Mouse (Mus musculus) heart, embryonic 10.5 days (tissue): ENCODE data around the gene Krt9. TPM values are rescaled to one million over a fixed set of nuclear protein-coding genes. Genes with fewer than 3 reads are reported as not detected.

Source experiments
- DNase-seq: peaks from one replicate; pipeline ENCODE4 v3.0.0-alpha.2; 2017; ENCODE audit warnings: low spot score
- H3K27ac ChIP-seq: fragments of 300-500 bp; sonication (generic); 2 replicates; pipeline ENCODE4 v1.5.1; 2016; ENCODE audit warnings: mild to moderate bottlenecking
- H3K27me3 ChIP-seq: fragments of 300-500 bp; sonication (generic); 2 replicates; pipeline ENCODE4 v1.6.1; 2016; ENCODE audit warnings: mild to moderate bottlenecking; ENCODE audit not compliant: poor library complexity, insufficient read depth, severe bottlenecking
- H3K36me3 ChIP-seq: fragments of 300-500 bp; sonication (generic); 2 replicates; pipeline ENCODE4 v1.6.1; 2016; ENCODE audit warnings: mild to moderate bottlenecking, moderate library complexity
- H3K4me1 ChIP-seq: fragments of 300-500 bp; sonication (generic); 2 replicates; pipeline ENCODE4 v1.6.1; 2016; ENCODE audit warnings: mild to moderate bottlenecking
- H3K4me3 ChIP-seq: fragments of 300-500 bp; sonication (generic); 2 replicates; pipeline ENCODE4 v1.5.1; 2016; ENCODE audit warnings: mild to moderate bottlenecking, moderate library complexity
- H3K9me3 ChIP-seq: fragments of 300-500 bp; sonication (generic); 2 replicates; pipeline ENCODE4 v1.6.1; 2016; ENCODE audit warnings: mild to moderate bottlenecking, moderate library complexity
- WGBS: fragments of 180-500 bp; shearing (Covaris S2); methylation state at CpG from one replicate; pipeline ENCODE4 v1.1.7; 2016; 5-methylcytosine and 5-hydroxymethylcytosine counted together
- polyA plus RNA-seq: library from polyadenylated mRNA; unstranded; fragments of >200 nt; fragmentation: Nextera tagmentation; extraction: Ambion mirVana; gene quantifications from 2 replicates; pipeline ENCODE4 v1.2.1, GENCODE M21; 2016

Krt9 gene
- polyA plus RNA-seq, 1 experiment from 2014 or later = not detected

DNA sequence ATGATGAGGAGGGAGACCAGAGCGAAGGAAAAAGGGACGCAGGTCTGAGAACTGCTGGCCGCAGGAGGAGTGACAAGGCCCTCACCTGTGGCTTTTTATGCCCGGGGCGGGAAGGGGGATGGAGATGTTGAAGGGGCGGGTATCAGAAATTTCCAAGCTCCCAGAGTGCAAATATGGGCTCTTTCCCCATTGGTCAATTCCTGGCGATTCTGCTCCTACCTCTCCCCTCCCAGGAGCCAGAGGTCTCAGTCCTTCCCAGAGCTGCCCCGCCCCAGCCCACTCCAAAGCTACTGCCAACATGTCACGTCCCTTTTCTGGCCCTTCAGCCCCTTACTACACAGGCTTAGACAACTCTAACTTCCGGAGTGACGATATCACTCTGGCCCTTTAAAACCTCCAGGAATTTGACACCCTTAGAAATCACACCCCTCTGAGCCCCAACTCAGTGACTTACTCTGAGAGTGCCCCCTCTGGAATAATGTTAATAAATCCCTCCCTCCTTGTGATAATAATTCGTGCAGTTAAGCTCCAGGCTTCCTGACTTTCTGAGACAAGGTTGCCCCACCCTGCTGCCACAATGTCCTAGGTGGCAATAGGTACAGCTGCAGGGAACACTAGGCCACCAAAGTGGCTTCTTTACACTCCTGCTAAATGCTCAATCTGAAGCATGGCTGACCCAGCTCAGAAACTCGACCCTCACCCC lies 47.0 kb downstream of the Krt9 start:
- Histone ChIP-seq H3K9me3 (no peaks in the 10 kb centered on the region), H3K27me3 (peaks cover 29% of the 10 kb centered on the region), H3K4me3 (peak overlapping the region; percentile 66), H3K27ac (peak overlapping the region; percentile 79), H3K4me1 (peaks cover 46% of the 10 kb centered on the region), H3K36me3 (peaks cover 13% of the 10 kb centered on the region)
- DNase-seq = no peak
- 3% methylated on average over 13 of the region's 13 CpGs for WGBS

DNA sequence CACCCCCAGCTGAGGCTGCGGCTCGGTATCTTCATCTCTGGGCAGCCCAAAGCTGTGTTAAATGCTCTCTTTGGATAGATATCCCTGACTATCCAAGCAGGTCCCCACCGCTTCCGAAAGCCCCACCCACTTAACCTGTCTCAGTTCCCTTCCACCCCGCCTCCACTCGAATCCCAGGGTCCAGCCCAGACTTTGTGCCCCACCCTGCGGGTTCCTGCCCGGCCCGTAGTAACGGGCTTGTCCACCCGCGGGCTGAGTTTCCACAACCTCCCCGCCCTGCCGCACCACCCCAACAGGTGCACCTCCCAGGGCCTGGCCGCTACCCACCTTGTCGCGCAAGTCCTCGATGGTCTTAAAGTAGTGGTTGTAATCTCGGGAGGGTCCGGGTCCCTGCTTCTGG lies 47.9 kb downstream of the Krt9 start:
- DNase-seq = no peak
- Histone ChIP-seq H3K27me3 (peaks cover 29% of the 10 kb centered on the region), H3K9me3 (no peaks in the 10 kb centered on the region), H3K4me3 (peak overlapping the region; percentile 66), H3K36me3 (peaks cover 15% of the 10 kb centered on the region), H3K4me1 (peaks cover 46% of the 10 kb centered on the region), H3K27ac (peak overlapping the region; percentile 79)
- WGBS = 1% methylated on average over 20 of the region's 20 CpGs

DNA sequence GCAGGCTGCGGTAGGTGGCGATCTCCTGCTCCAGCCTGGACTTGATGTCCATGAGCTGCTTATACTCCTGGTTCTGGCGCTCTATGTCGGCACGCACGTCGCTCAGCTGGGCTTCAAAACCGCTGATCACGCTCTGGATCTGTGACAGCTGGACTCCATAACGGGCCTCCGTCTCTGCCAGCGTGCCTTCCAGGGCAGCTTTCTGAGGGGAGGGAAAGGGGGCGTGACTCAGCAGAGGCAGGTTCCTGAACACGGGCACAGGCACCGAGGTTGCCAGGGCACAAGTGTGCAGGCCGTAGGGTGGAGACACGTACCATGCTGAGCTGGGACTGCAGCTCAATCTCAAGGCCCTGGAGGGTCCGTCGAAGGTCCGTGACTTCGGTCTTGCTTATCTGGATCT lies 52.1 kb downstream of the Krt9 start:
- 86% methylated on average over 21 of the region's 21 CpGs for WGBS

DNA sequence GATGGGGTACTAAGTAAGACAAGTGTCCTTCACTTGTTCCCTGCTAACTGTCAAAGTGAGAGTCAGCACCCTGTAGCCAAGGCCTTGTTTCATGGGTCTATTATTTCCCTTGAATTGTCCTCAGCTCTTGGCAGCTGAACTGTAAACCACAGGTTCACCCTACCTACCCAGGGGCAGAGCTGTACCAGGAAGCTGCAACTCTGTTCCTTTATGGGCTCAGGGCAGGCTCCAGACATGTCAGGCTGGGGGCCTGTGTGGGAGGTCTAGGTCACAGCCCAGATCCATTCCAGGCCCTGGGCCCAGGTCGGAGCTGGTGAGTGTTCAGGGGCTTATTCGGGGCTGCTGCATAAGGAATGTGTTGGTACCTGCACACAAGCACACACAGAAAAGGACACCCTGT lies 53.7 kb downstream of the Krt9 start:
- DNase-seq = no peak
- peak overlapping the region; percentile 2; the same call in 1 of the 2 replicates for H3K27ac ChIP-seq
- 49% methylated on average over 2 of the region's 2 CpGs for WGBS

More for the DNA sequence above, 52.1 kb downstream of the Krt9 start:
- Histone ChIP-seq H3K4me3 (no peak overlapping the region), H3K9me3 (no peaks in the 10 kb centered on the region), H3K27ac (no peak overlapping the region), H3K4me1 (peaks cover 45% of the 10 kb centered on the region), H3K27me3 (peaks cover 33% of the 10 kb centered on the region), H3K36me3 (peaks cover 15% of the 10 kb centered on the region)
- DNase-seq = no peak

DNA sequence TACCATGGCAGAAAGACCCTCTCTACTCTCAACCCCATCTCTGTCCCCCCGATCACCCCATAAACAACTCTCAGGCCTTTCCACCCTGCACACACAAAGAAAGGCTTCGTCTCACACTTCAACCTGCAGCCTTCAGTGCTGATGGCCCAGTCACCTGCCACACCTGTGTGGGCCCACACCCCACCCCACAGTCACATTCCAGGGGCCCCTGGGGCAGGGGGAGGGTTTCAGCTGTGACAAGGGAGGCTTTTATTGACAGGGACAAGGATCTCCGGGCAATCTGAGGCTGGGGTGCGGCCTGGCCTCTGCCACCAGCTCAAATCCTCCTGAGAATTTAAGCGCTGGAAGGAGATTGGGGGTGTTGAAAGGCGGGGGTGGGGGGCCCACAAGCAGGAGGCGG lies 54.2 kb downstream of the Krt9 start:
- peaks cover 27% of the 10 kb centered on the region; the same call in 1 of the 2 replicates for H3K27me3 ChIP-seq
- no peak overlapping the region for H3K27ac ChIP-seq
- H3K36me3 ChIP-seq = peaks cover 15% of the 10 kb centered on the region
- WGBS = 52% methylated on average over 7 of the region's 7 CpGs
- no peak overlapping the region for H3K4me3 ChIP-seq
- no peaks in the 10 kb centered on the region for H3K9me3 ChIP-seq
- H3K4me1 ChIP-seq = peaks cover 31% of the 10 kb centered on the region
- DNase-seq = no peak

More for the DNA sequence above, 53.7 kb downstream of the Krt9 start:
- no peak overlapping the region for H3K4me3 ChIP-seq
- H3K4me1 ChIP-seq = peaks cover 31% of the 10 kb centered on the region
- peaks cover 28% of the 10 kb centered on the region; the same call in 1 of the 2 replicates for H3K27me3 ChIP-seq
- peaks cover 15% of the 10 kb centered on the region for H3K36me3 ChIP-seq
- no peaks in the 10 kb centered on the region for H3K9me3 ChIP-seq

DNA sequence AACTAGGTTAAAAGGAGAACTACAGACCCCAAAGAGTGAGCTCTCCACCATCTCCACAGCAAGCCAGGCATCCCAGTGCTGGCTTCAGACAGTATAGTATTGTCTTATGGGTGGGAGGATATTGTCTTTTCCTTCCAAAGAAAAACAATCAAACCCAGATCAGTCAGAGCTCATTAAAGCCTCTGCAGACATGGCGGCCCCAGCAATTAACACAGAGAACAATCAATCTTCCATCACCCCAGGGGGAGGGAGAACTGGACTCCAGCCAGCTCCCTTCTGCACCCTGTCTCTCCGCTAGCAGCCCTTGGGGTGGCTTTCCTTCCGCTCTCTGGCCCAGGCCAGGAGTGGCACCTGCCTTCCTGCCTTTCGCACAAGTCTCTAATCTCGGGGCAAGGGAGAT lies 55.4 kb downstream of the Krt9 start:
- Histone ChIP-seq H3K9me3 (no peaks in the 10 kb centered on the region), H3K4me1 (peaks cover 31% of the 10 kb centered on the region), H3K27ac (no peak overlapping the region), H3K36me3 (peaks cover 15% of the 10 kb centered on the region), H3K27me3 (peaks cover 37% of the 10 kb centered on the region; the same call in 1 of the 2 replicates), H3K4me3 (no peak overlapping the region)
- no peak for DNase-seq
- 56% methylated on average over 5 of the region's 5 CpGs for WGBS

Other genes starting within 250 kb of the Krt9 start
- gene Krtap9-5, start 244.8 kb downstream of the Krt9 start, polyA plus RNA-seq = not detected in 2 replicates
- not detected in 2 replicates for gene Krtap29-1, start 214.2 kb downstream of the Krt9 start, polyA plus RNA-seq
- gene Krtap16-1, start 206.6 kb downstream of the Krt9 start, polyA plus RNA-seq = not detected in 2 replicates
- 0.30 TPM in 1 of 2 replicates, not detected in the other for gene Krtap17-1, start 199.3 kb downstream of the Krt9 start, polyA plus RNA-seq
- not detected in 2 replicates for gene Krt33a, start 177.0 kb downstream of the Krt9 start, polyA plus RNA-seq
- gene Krt33b, start 163.4 kb downstream of the Krt9 start, polyA plus RNA-seq = not detected in 2 replicates
- not detected in 2 replicates for gene Krt34, start 151.7 kb downstream of the Krt9 start, polyA plus RNA-seq
- not detected in 2 replicates for gene Krt31, start 142.7 kb downstream of the Krt9 start, polyA plus RNA-seq
- not detected in 2 replicates for gene Krt32, start 105.0 kb downstream of the Krt9 start, polyA plus RNA-seq
- not detected in 2 replicates for gene Krt35, start 97.0 kb downstream of the Krt9 start, polyA plus RNA-seq
- 0.08 TPM in 1 of 2 replicates, not detected in the other for gene Krt36, start 87.6 kb downstream of the Krt9 start, polyA plus RNA-seq
- gene Krt13, start 71.7 kb downstream of the Krt9 start, polyA plus RNA-seq = 0.10 TPM in 1 of 2 replicates, not detected in the other
- gene Krt15, start 57.3 kb downstream of the Krt9 start, polyA plus RNA-seq = 0.11 and 1.5 TPM in 2 replicates
- 76.3 and 86.1 TPM in 2 replicates for gene Krt19, start 44.6 kb downstream of the Krt9 start, polyA plus RNA-seq
- 0.70 and 1.5 TPM in 2 replicates for gene Krt14, start 14.3 kb upstream of the Krt9 start, polyA plus RNA-seq
- gene Krt16, start 55.7 kb upstream of the Krt9 start, polyA plus RNA-seq = not detected in 2 replicates
- gene Krt17, start 67.8 kb upstream of the Krt9 start, polyA plus RNA-seq = 0.17 and 0.19 TPM in 2 replicates
- not detected in 2 replicates for gene Krt42, start 76.6 kb upstream of the Krt9 start, polyA plus RNA-seq
- 1,444 and 1,503 TPM in 2 replicates for gene Eif1, start 126.6 kb upstream of the Krt9 start, polyA plus RNA-seq
- not detected in 2 replicates for gene Gast, start 141.2 kb upstream of the Krt9 start, polyA plus RNA-seq
- 5.1 and 8.4 TPM in 2 replicates for gene Hap1, start 162.9 kb upstream of the Krt9 start, polyA plus RNA-seq
- gene Jup, start 204.5 kb upstream of the Krt9 start, polyA plus RNA-seq = 91.3 and 112 TPM in 2 replicates
- gene P3h4, start 221.6 kb upstream of the Krt9 start, polyA plus RNA-seq = 71.1 and 81.8 TPM in 2 replicates
- gene Fkbp10, start 222.5 kb upstream of the Krt9 start, polyA plus RNA-seq = 107 and 123 TPM in 2 replicates
- gene Nt5c3b, start 248.6 kb upstream of the Krt9 start, polyA plus RNA-seq = 124 and 128 TPM in 2 replicates
- gene Klhl10, start 248.7 kb upstream of the Krt9 start, polyA plus RNA-seq = 0.71 and 0.90 TPM in 2 replicates